Mouse (Mus musculus) hindbrain, embryonic 16.5 days (tissue): ENCODE data around the gene Zfp367. TPM values are rescaled to one million over a fixed set of nuclear protein-coding genes. Genes with fewer than 3 reads are reported as not detected.
A peak's percentile ranks its signal among the peaks of the same experiment; 100 is the strongest.

Experiments used
- ATAC-seq: fragments of 200-750 bp; cut with Nextera tagmentation; 2 replicates; pipeline ENCODE4 v1.8.0; 2017; ENCODE audit warnings: moderate TSS enrichment, moderate library complexity
- H3K27ac ChIP-seq: fragments of 300-500 bp; sonication (generic); 2 replicates; pipeline ENCODE4 v1.5.1; 2014; ENCODE audit warnings: low read depth, mild to moderate bottlenecking, control low read depth, low read length, moderate library complexity
- H3K27me3 ChIP-seq: fragments of 300-500 bp; sonication (generic); replicated peaks from 2 replicates; pipeline ENCODE4 v1.6.1; 2014; ENCODE audit warnings: low read length; ENCODE audit not compliant: control insufficient read depth, insufficient read depth
- H3K36me3 ChIP-seq: fragments of 300-500 bp; sonication (generic); 2 replicates; pipeline ENCODE4 v1.6.1; 2014; ENCODE audit warnings: mild to moderate bottlenecking, low read length, moderate library complexity, mixed read lengths; ENCODE audit not compliant: control insufficient read depth, insufficient read depth
- H3K4me1 ChIP-seq: fragments of 300-500 bp; sonication (generic); 2 replicates; pipeline ENCODE4 v1.6.1; 2014; ENCODE audit warnings: low read depth, low read length; ENCODE audit not compliant: control insufficient read depth, insufficient read depth
- H3K4me2 ChIP-seq: fragments of 300-500 bp; sonication (generic); 2 replicates; pipeline ENCODE4 v1.6.1; 2014; ENCODE audit warnings: mild to moderate bottlenecking, low read length, control low read depth, moderate library complexity
- H3K4me3 ChIP-seq: fragments of 300-500 bp; sonication (generic); 2 replicates; pipeline ENCODE4 v1.5.1; 2014; ENCODE audit warnings: mild to moderate bottlenecking, low read length, control low read depth, moderate library complexity
- H3K9ac ChIP-seq: fragments of 300-500 bp; sonication (generic); 2 replicates; pipeline ENCODE4 v1.6.1; 2014; ENCODE audit warnings: low read depth, mild to moderate bottlenecking, control low read depth, low read length, moderate library complexity
- H3K9me3 ChIP-seq: fragments of 300-500 bp; sonication (generic); 2 replicates; pipeline ENCODE4 v1.6.1; 2014; ENCODE audit warnings: mild to moderate bottlenecking, low read length, moderate library complexity; ENCODE audit not compliant: control insufficient read depth
- WGBS: fragments of 180-500 bp; shearing (Covaris S2); extraction: QIAGEN DNeasy Blood & Tissue Kit; methylation state at CpG from one replicate; pipeline ENCODE4 v1.1.7; 2014; 5-methylcytosine and 5-hydroxymethylcytosine counted together
- polyA plus RNA-seq: library from polyadenylated mRNA; unstranded; fragments of >200 nt; fragmentation: Nextera tagmentation; extraction: Ambion mirVana; gene quantifications from 2 replicates; pipeline ENCODE4 v1.2.1, GENCODE M21; 2015

Gene Zfp367
- polyA plus RNA-seq, 1 experiment from 2014 or later, result 6.2 TPM

GRCm38 (mm10) chr13:64108381-64108850 lies 44.6 kb downstream of the Zfp367 start:
- ATAC-seq, result no peak
- WGBS, result 12% methylated on average over 5 of the region's 5 CpGs
- peak overlapping the region; percentile 29 for H3K4me2 ChIP-seq

GRCm38 (mm10) chr13:64107535-64107934 lies 45.5 kb downstream of the Zfp367 start:
- WGBS, result 13% methylated on average over 8 of the region's 8 CpGs
- Histone ChIP-seq H3K9ac (no peak overlapping the region), H3K9me3 (no peaks in the 10 kb centered on the region), H3K4me1 (peaks cover 5% of the 10 kb centered on the region), H3K36me3 (no peaks in the 10 kb centered on the region), H3K27me3 (no peaks in the 10 kb centered on the region), H3K4me3 (no peak overlapping the region), H3K4me2 (0 out of 2 replicates have a peak overlapping the region, but pooled peaks have one; percentile 14), H3K27ac (no peak overlapping the region)
- ATAC-seq, result peak; percentile 37; the same call in 1 of the 2 replicates

More at GRCm38 (mm10) chr13:64108381-64108850, 44.6 kb downstream of the Zfp367 start:
- Histone ChIP-seq H3K27ac (no peak overlapping the region), H3K9ac (no peak overlapping the region), H3K4me3 (no peak overlapping the region), H3K4me1 (peaks cover 5% of the 10 kb centered on the region), H3K9me3 (no peaks in the 10 kb centered on the region), H3K27me3 (no peaks in the 10 kb centered on the region), H3K36me3 (no peaks in the 10 kb centered on the region)

- H3K9ac ChIP-seq, result no peak overlapping the region
Observed at GRCm38 (mm10) chr13:64107105-64107504, 45.9 kb downstream of the Zfp367 start.

GRCm38 (mm10) chr13:64105690-64106089 lies 47.3 kb downstream of the Zfp367 start:
- H3K4me3 ChIP-seq, result no peak overlapping the region
- no peak for ATAC-seq
- 90% methylated on average over 3 of the region's 3 CpGs for WGBS
- no peak overlapping the region for H3K27ac ChIP-seq
- H3K9ac ChIP-seq, result no peak overlapping the region
- no peaks in the 10 kb centered on the region for H3K27me3 ChIP-seq
- no peaks in the 10 kb centered on the region for H3K9me3 ChIP-seq
- H3K36me3 ChIP-seq, result no peaks in the 10 kb centered on the region
- no peak overlapping the region for H3K4me2 ChIP-seq
- peaks cover 5% of the 10 kb centered on the region for H3K4me1 ChIP-seq

More at GRCm38 (mm10) chr13:64107105-64107504, 45.9 kb downstream of the Zfp367 start:
- WGBS, result 28% methylated on average over 3 of the region's 3 CpGs
- ATAC-seq, result no peak
- H3K4me1 ChIP-seq, result peaks cover 5% of the 10 kb centered on the region
- H3K4me3 ChIP-seq, result no peak overlapping the region
- H3K27me3 ChIP-seq, result no peaks in the 10 kb centered on the region
- H3K27ac ChIP-seq, result no peak overlapping the region
- H3K36me3 ChIP-seq, result no peaks in the 10 kb centered on the region
- H3K4me2 ChIP-seq, result no peak overlapping the region
- no peaks in the 10 kb centered on the region for H3K9me3 ChIP-seq

GRCm38 (mm10) chr13:64100186-64100585 lies 52.8 kb downstream of the Zfp367 start:
- no peaks in the 10 kb centered on the region for H3K36me3 ChIP-seq
- no peak overlapping the region for H3K9ac ChIP-seq
- no peaks in the 10 kb centered on the region for H3K9me3 ChIP-seq
- 73% methylated on average over 3 of the region's 3 CpGs for WGBS
- H3K4me2 ChIP-seq, result no peak overlapping the region
- H3K27me3 ChIP-seq, result no peaks in the 10 kb centered on the region
- H3K4me1 ChIP-seq, result no peaks in the 10 kb centered on the region
- H3K4me3 ChIP-seq, result no peak overlapping the region
- no peak overlapping the region for H3K27ac ChIP-seq
- peak; percentile 48; the same call in 1 of the 2 replicates for ATAC-seq

GRCm38 (mm10) chr13:64098992-64099391 lies 54.0 kb downstream of the Zfp367 start:
- Histone ChIP-seq H3K36me3 (no peaks in the 10 kb centered on the region), H3K4me2 (no peak overlapping the region), H3K9ac (no peak overlapping the region), H3K4me3 (no peak overlapping the region), H3K27ac (no peak overlapping the region), H3K9me3 (no peaks in the 10 kb centered on the region), H3K4me1 (no peaks in the 10 kb centered on the region), H3K27me3 (no peaks in the 10 kb centered on the region)
- ATAC-seq, result no peak
- 76% methylated on average over 9 of the region's 9 CpGs for WGBS

- no peak overlapping the region for H3K27ac ChIP-seq
- no peaks in the 10 kb centered on the region for H3K36me3 ChIP-seq
- no peak overlapping the region for H3K4me2 ChIP-seq
- H3K4me3 ChIP-seq, result no peak overlapping the region
- no peaks in the 10 kb centered on the region for H3K27me3 ChIP-seq
- ATAC-seq, result no peak
- H3K9me3 ChIP-seq, result no peaks in the 10 kb centered on the region
- H3K4me1 ChIP-seq, result no peaks in the 10 kb centered on the region
- 0% methylated on average over 1 of the region's 1 CpGs for WGBS
- H3K9ac ChIP-seq, result no peak overlapping the region
Observed at GRCm38 (mm10) chr13:64093341-64093740, 59.7 kb downstream of the Zfp367 start.

- 73% methylated on average over 6 of the region's 6 CpGs for WGBS
Observed at GRCm38 (mm10) chr13:64092752-64093151, 60.2 kb downstream of the Zfp367 start.

GRCm38 (mm10) chr13:64092141-64092540 lies 60.9 kb downstream of the Zfp367 start:
- no peak for ATAC-seq
- H3K4me3 ChIP-seq, result no peak overlapping the region
- no peak overlapping the region for H3K27ac ChIP-seq
- no peaks in the 10 kb centered on the region for H3K9me3 ChIP-seq
- H3K4me2 ChIP-seq, result no peak overlapping the region
- H3K9ac ChIP-seq, result no peak overlapping the region
- no peaks in the 10 kb centered on the region for H3K4me1 ChIP-seq
- WGBS, result 78% methylated on average over 3 of the region's 3 CpGs
- no peaks in the 10 kb centered on the region for H3K27me3 ChIP-seq
- H3K36me3 ChIP-seq, result no peaks in the 10 kb centered on the region

More at GRCm38 (mm10) chr13:64092752-64093151, 60.2 kb downstream of the Zfp367 start:
- H3K9me3 ChIP-seq, result no peaks in the 10 kb centered on the region
- H3K27ac ChIP-seq, result no peak overlapping the region
- H3K4me1 ChIP-seq, result no peaks in the 10 kb centered on the region
- no peak overlapping the region for H3K4me2 ChIP-seq
- no peak overlapping the region for H3K4me3 ChIP-seq
- no peak overlapping the region for H3K9ac ChIP-seq
- no peak for ATAC-seq
- H3K36me3 ChIP-seq, result no peaks in the 10 kb centered on the region
- H3K27me3 ChIP-seq, result no peaks in the 10 kb centered on the region
